Mouse (Mus musculus): Measurements from ENCODE around the gene Cdh23.

DNA sequence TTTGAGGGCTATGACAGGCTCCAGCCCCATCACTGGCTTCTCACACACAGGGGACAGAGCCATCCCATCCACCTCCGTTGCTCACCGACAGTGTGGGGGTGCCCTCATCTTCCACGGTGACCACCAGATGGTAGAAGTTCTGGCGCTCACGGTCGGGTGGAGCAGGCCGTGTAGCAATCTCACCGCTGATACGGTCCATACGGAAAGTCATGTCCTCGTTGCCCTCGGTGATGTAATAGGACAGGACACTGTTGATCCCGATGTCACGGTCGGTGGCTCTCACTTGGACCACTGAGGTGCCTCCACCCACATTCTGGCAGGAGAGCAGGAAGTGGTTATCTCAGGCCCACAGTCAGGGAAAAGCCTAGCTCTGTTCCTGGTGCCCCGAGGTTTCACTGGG, 319.6 kb downstream of the Cdh23 start:
- TF ChIP-seq USF1 (IDR thresholded peaks at IDR 0.05; ENCODE audit: low read depth) (no peak), POLR2A (IDR thresholded peaks at IDR 0.05; ENCODE audit: insufficient read length, low read depth) (no peak), SRF (IDR thresholded peaks at IDR 0.05; ENCODE audit: control insufficient read depth, insufficient read length, low read depth) (no peak), CEBPB (IDR thresholded peaks at IDR 0.05; ENCODE audit: insufficient read depth, poor library complexity, severe bottlenecking) (no peak), TCF12 (IDR thresholded peaks at IDR 0.05; ENCODE audit: insufficient read depth, poor library complexity, severe bottlenecking) (no peak), MYOG (IDR thresholded peaks at IDR 0.05; ENCODE audit: control insufficient read depth in 1 of 3, insufficient read depth in 1 of 3, insufficient read length in 2 of 3, low read depth in 2 of 3) (no peak), E2F4 (IDR thresholded peaks at IDR 0.05; ENCODE audit: insufficient read depth) (no peak), POLR2AphosphoS2 (IDR thresholded peaks at IDR 0.05; ENCODE audit: insufficient read length, low read depth) (no peak), MYOD1 (IDR thresholded peaks at IDR 0.05; ENCODE audit: control insufficient read depth in 1 of 3, insufficient read length in 2 of 3, low read depth in 2 of 3) (no peak), MAX (IDR thresholded peaks at IDR 0.05; ENCODE audit: low read depth) (no peak), TCF3 (IDR thresholded peaks at IDR 0.05; ENCODE audit: insufficient read length, low read depth) (no peak), REST (IDR thresholded peaks at IDR 0.05; ENCODE audit: insufficient read depth, insufficient read length) (no peak)

All from myocyte (in vitro differentiated cells).